Mouse (Mus musculus) limb, embryonic 10.5 days (tissue): ENCODE results near the gene Aldh1a1. TPM values are rescaled to one million over a fixed set of nuclear protein-coding genes. Genes with fewer than 3 reads are reported as not detected.
"Not testable (repeated sequence)": the region's sequence is repeated elsewhere in the genome, so short reads cannot be mapped to it uniquely, and the experiment has no call there.

Source experiments
- DNase-seq: peaks from one replicate; pipeline ENCODE4 v3.0.0-alpha.2; 2017; ENCODE audit warnings: low spot score
- H3K27ac ChIP-seq: fragments of 300-500 bp; sonication (generic); 2 replicates; pipeline ENCODE4 v1.5.1; 2016; ENCODE audit warnings: mild to moderate bottlenecking
- H3K27me3 ChIP-seq: fragments of 300-500 bp; sonication (generic); 2 replicates; pipeline ENCODE4 v1.6.1; 2016; ENCODE audit warnings: low read depth, mild to moderate bottlenecking; ENCODE audit not compliant: poor library complexity, severe bottlenecking
- H3K36me3 ChIP-seq: fragments of 300-500 bp; sonication (generic); 2 replicates; pipeline ENCODE4 v1.6.1; 2016; ENCODE audit warnings: mild to moderate bottlenecking, moderate library complexity
- H3K4me1 ChIP-seq: fragments of 300-500 bp; sonication (generic); 2 replicates; pipeline ENCODE4 v1.6.1; 2016
- H3K4me3 ChIP-seq: fragments of 300-500 bp; sonication (generic); 2 replicates; pipeline ENCODE4 v1.5.1; 2016; ENCODE audit warnings: mild to moderate bottlenecking, moderate library complexity
- H3K9me3 ChIP-seq: fragments of 300-500 bp; sonication (generic); replicated peaks from 2 replicates; pipeline ENCODE4 v1.6.1; 2016; ENCODE audit warnings: mild to moderate bottlenecking
- WGBS: fragments of 180-500 bp; shearing (Covaris S2); methylation state at CpG from one replicate; pipeline ENCODE4 v1.1.7; 2016; 5-methylcytosine and 5-hydroxymethylcytosine counted together
- polyA plus RNA-seq: library from polyadenylated mRNA; unstranded; fragments of >200 nt; fragmentation: Nextera tagmentation; extraction: Ambion mirVana; gene quantifications from 2 replicates; pipeline ENCODE4 v1.2.1, GENCODE M21; 2016

Aldh1a1 gene
- polyA plus RNA-seq, 1 experiment from 2014 or later: 0.20 TPM

DNA sequence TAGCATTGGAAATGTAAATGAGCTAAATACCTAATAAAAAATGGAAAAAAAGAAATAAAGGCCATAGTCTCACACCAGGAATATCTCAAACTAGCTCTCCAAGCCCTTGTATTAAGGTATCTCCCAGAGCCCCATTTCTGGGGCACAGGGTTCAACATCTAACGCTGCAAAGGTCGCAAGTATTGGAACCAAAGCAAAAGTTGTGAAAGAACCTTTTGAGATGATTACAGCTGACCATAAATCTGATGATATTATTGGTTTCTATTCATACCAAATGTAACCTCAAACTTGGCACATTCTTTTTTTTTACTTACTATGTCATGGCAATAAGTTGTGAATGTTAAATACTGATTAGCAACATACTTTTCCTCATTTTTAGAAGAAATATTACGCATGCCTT is 24.0 kb downstream of the Aldh1a1 start:
- DNase-seq: no peak
- H3K27me3 ChIP-seq: no peaks in the 10 kb centered on the region
- no peaks in the 10 kb centered on the region for H3K36me3 ChIP-seq
- H3K4me1 ChIP-seq: no peaks in the 10 kb centered on the region
- 93% methylated on average over 3 of the region's 3 CpGs for WGBS
- no peak overlapping the region for H3K27ac ChIP-seq
- H3K4me3 ChIP-seq: no peak overlapping the region
- H3K9me3 ChIP-seq: no peaks in the 10 kb centered on the region

- WGBS: 88% methylated on average over 11 of the region's 11 CpGs
- H3K4me1 ChIP-seq, H3K36me3 ChIP-seq, DNase-seq, H3K27me3 ChIP-seq, H3K27ac ChIP-seq, H3K9me3 ChIP-seq, H3K4me3 ChIP-seq: not testable (repeated sequence)
Observed at GRCm38 (mm10) chr19:20529156-20529555, 36.6 kb downstream of the Aldh1a1 start.

- no peak for DNase-seq
- H3K9me3 ChIP-seq: no peaks in the 10 kb centered on the region
- no peaks in the 10 kb centered on the region for H3K36me3 ChIP-seq
- no peaks in the 10 kb centered on the region for H3K27me3 ChIP-seq
- H3K4me1 ChIP-seq: no peaks in the 10 kb centered on the region
- 94% methylated on average over 1 of the region's 1 CpGs for WGBS
- no peak overlapping the region for H3K27ac ChIP-seq
- no peak overlapping the region for H3K4me3 ChIP-seq
Observed at GRCm38 (mm10) chr19:20529921-20530696, 37.6 kb downstream of the Aldh1a1 start.

DNA sequence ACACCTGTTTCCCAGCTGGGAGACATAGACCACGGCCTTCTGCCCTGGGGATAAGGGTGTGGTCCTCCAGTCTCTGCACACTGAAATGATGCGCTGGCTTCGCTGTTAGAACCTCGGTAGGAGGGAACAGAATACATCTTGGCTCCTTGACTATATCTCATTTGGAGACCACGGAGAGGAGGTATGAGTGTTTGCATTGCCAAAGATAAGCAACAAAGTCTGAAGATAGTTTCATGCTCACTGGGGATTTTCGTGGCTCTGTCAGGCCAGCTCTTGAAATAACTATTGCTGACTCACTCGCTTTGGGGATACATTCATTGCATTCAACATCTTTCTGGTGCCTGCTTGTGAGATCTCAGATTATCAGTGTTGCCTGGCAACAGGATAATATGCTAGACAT is 44.0 kb downstream of the Aldh1a1 start:
- 86% methylated on average over 7 of the region's 7 CpGs for WGBS
- H3K9me3 ChIP-seq: no peaks in the 10 kb centered on the region
- no peaks in the 10 kb centered on the region for H3K36me3 ChIP-seq
- no peaks in the 10 kb centered on the region for H3K4me1 ChIP-seq
- H3K27ac ChIP-seq: no peak overlapping the region
- no peak for DNase-seq
- no peaks in the 10 kb centered on the region for H3K27me3 ChIP-seq
- H3K4me3 ChIP-seq: no peak overlapping the region

- no peaks in the 10 kb centered on the region for H3K36me3 ChIP-seq
- H3K4me1 ChIP-seq: no peaks in the 10 kb centered on the region
- no peak overlapping the region for H3K27ac ChIP-seq
- H3K27me3 ChIP-seq: no peaks in the 10 kb centered on the region
- WGBS: 85% methylated on average over 4 of the region's 4 CpGs
- no peak overlapping the region for H3K4me3 ChIP-seq
- no peaks in the 10 kb centered on the region for H3K9me3 ChIP-seq
- DNase-seq: no peak
Observed at GRCm38 (mm10) chr19:20541044-20541443, 48.5 kb downstream of the Aldh1a1 start.

GRCm38 (mm10) chr19:20541924-20542323 is 49.4 kb downstream of the Aldh1a1 start:
- Histone ChIP-seq H3K27ac (no peak overlapping the region), H3K9me3 (no peaks in the 10 kb centered on the region), H3K27me3 (no peaks in the 10 kb centered on the region), H3K4me1 (no peaks in the 10 kb centered on the region), H3K4me3 (no peak overlapping the region), H3K36me3 (no peaks in the 10 kb centered on the region)
- DNase-seq: no peak
- 89% methylated on average over 1 of the region's 1 CpGs for WGBS

- H3K36me3 ChIP-seq: no peaks in the 10 kb centered on the region
- no peaks in the 10 kb centered on the region for H3K27me3 ChIP-seq
- no peaks in the 10 kb centered on the region for H3K9me3 ChIP-seq
- no peaks in the 10 kb centered on the region for H3K4me1 ChIP-seq
- WGBS: 40% methylated on average over 1 of the region's 1 CpGs
- H3K4me3 ChIP-seq: no peak overlapping the region
- DNase-seq: no peak
- no peak overlapping the region for H3K27ac ChIP-seq
Observed at GRCm38 (mm10) chr19:20543816-20544215, 51.3 kb downstream of the Aldh1a1 start.

DNA sequence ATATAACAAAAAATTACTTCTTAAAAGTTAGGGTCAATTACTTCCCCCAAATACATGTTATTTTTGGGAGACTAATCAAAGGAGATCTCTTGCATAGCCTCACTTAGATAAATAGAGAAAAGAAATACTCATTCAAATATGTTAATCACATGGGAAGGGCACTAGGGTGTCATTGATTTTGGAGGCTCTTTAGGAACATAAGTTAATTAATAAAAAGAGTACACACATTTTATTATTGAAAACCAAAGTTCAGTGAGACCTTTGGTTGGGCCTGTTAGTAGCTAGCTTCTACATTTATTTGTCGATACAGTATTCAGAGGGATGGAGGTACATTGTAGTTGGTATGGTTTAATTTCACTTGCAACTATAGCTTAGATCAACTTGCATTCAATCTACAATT is 52.4 kb downstream of the Aldh1a1 start:
- no peak for DNase-seq
- Histone ChIP-seq H3K4me1 (no peaks in the 10 kb centered on the region), H3K27ac (no peak overlapping the region), H3K36me3 (no peaks in the 10 kb centered on the region), H3K27me3 (no peaks in the 10 kb centered on the region), H3K9me3 (no peaks in the 10 kb centered on the region), H3K4me3 (no peak overlapping the region)
- WGBS: 95% methylated on average over 1 of the region's 1 CpGs

GRCm38 (mm10) chr19:20547025-20547424 is 54.5 kb downstream of the Aldh1a1 start:
- 90% methylated on average over 3 of the region's 3 CpGs for WGBS
- Histone ChIP-seq H3K4me3 (no peak overlapping the region), H3K27me3 (no peaks in the 10 kb centered on the region), H3K27ac (no peak overlapping the region), H3K9me3 (no peaks in the 10 kb centered on the region), H3K4me1 (no peaks in the 10 kb centered on the region), H3K36me3 (no peaks in the 10 kb centered on the region)
- DNase-seq: no peak

DNA sequence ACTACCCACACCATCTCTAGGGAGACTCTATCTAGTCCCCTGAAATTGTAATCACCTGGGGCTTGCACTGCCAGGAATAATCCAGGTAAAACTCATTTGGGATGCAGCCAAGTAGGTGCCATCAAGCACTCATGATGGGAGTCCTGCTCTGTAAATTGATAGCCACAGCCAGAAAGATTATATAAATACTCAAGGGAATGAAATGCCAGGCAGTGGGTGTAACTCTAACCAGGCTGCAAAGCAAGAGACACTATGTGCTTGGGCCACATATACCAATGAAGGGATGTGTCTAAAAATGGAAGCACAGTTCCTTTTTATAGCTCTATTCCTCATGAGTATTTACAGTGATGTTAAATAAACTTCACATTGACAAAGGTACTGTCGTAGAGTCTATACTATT is 56.9 kb downstream of the Aldh1a1 start:
- Histone ChIP-seq H3K9me3 (no peaks in the 10 kb centered on the region), H3K27ac (no peak overlapping the region), H3K4me3 (no peak overlapping the region), H3K4me1 (no peaks in the 10 kb centered on the region), H3K27me3 (no peaks in the 10 kb centered on the region), H3K36me3 (no peaks in the 10 kb centered on the region)
- DNase-seq: no peak
- WGBS: 93% methylated on average over 1 of the region's 1 CpGs

- Histone ChIP-seq H3K4me1 (no peaks in the 10 kb centered on the region), H3K27me3 (no peaks in the 10 kb centered on the region), H3K4me3 (no peak overlapping the region), H3K27ac (no peak overlapping the region), H3K9me3 (no peaks in the 10 kb centered on the region), H3K36me3 (no peaks in the 10 kb centered on the region)
- no peak for DNase-seq
- 84% methylated on average over 1 of the region's 1 CpGs for WGBS
Observed at GRCm38 (mm10) chr19:20555365-20555764, 62.9 kb downstream of the Aldh1a1 start.

DNA sequence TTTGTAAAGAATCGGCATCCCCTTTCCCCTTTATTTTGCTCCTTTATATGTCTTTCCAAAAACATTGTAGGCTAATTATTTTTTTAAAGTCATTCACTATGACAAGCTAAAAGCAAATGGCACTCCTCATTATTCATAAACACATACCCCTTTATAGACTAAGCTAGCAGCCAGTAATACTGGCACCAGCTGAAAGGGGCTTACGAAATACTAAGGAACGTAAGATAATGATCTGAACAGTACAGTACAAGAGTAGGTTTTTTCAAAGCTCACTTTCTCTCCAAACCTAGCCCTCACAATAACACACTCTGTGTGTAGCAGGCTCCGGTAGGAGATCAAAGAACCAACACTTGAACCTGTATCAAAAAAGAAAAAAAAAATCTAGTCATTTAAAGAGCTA is 64.7 kb downstream of the Aldh1a1 start:
- no peak for DNase-seq
- H3K4me1 ChIP-seq: no peaks in the 10 kb centered on the region
- WGBS: 89% methylated on average over 4 of the region's 4 CpGs

DNA sequence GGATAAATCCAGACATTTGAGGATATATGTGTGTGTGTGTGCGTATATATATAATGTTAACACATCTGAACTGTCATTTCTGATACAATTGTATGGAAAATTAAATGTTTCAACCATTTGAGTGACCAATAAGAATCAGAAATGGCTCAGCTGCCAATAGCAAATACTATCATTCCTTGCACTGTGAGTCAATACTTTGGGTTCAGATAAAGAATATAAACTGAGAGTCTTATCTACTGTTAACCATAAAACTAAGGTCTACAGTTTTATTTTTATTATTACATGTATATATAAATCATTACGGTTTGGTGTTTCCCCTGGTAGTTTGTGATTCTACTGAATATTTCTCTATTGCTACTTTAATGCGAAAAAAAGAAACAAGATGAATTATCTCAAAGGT is 65.6 kb downstream of the Aldh1a1 start:
- Histone ChIP-seq H3K4me3 (no peak overlapping the region), H3K36me3 (no peaks in the 10 kb centered on the region), H3K27me3 (no peaks in the 10 kb centered on the region), H3K9me3 (no peaks in the 10 kb centered on the region), H3K27ac (no peak overlapping the region), H3K4me1 (no peaks in the 10 kb centered on the region)
- no peak for DNase-seq
- WGBS: 98% methylated on average over 3 of the region's 3 CpGs

More for the DNA sequence above, 64.7 kb downstream of the Aldh1a1 start:
- Histone ChIP-seq H3K4me3 (no peak overlapping the region), H3K36me3 (no peaks in the 10 kb centered on the region), H3K27me3 (no peaks in the 10 kb centered on the region), H3K9me3 (no peaks in the 10 kb centered on the region), H3K27ac (no peak overlapping the region)

- Histone ChIP-seq H3K36me3 (no peaks in the 10 kb centered on the region), H3K9me3 (no peaks in the 10 kb centered on the region), H3K4me1 (no peaks in the 10 kb centered on the region), H3K27me3 (no peaks in the 10 kb centered on the region), H3K4me3 (no peak overlapping the region), H3K27ac (no peak overlapping the region)
- no peak for DNase-seq
Observed at GRCm38 (mm10) chr19:20558544-20558943, 66.0 kb downstream of the Aldh1a1 start.
